Mouse (Mus musculus) left cerebral cortex, adult 2 months (tissue): ENCODE data around the gene Lrrc8b. TPM values are rescaled to one million over a fixed set of nuclear protein-coding genes. Genes with fewer than 3 reads are reported as not detected.

Source experiments
- DNase-seq, 2 experiments: peaks; one replicate each; pipeline ENCODE4 v3.0.0; 2021 to 2022; ENCODE audit warnings: low spot score in 2 of 2, mixed read lengths in 1 of 2; ENCODE audit errors: extremely low spot score in 1 of 2
- H3K27ac ChIP-seq: fragments of 200-600 bp; 2 replicates; pipeline ENCODE4 v1.8.1; 2022
- H3K4me3 ChIP-seq: fragments of 200-600 bp; 2 replicates; pipeline ENCODE4 v1.8.1; 2022
- CTCF ChIP-seq: fragments of 200-600 bp; IDR thresholded peaks from 2 replicates; pipeline ENCODE4 v1.8.1; 2022; ENCODE audit warnings: antibody characterized with exemption, mild to moderate bottlenecking, moderate library complexity
- intact Hi-C: fragments of 180-260 bp; cut with DNase I; formaldehyde crosslinking; loops from one replicate; pipeline ENCODE4 v1.15.1; 2025
- total RNA-seq, 2 experiments: library from RNA; stranded (reverse); gene quantifications; 2 replicates each; pipeline ENCODE4 v1.2.3; 2021

The Lrrc8b gene
- total RNA-seq, 2 experiments from 2014 or later, result 90.1 to 90.6 TPM

- intact Hi-C loops, result no loop called here
- TF ChIP-seq CTCF, result peak; percentile 11
- Histone ChIP-seq H3K4me3 (no peak overlapping the region), H3K27ac (no peak overlapping the region)
- DNase-seq, result no peak
These were observed 84.9 kb downstream of the Lrrc8b start for GRCm38 (mm10) chr5:105500132-105501121.

- no peak for DNase-seq
- intact Hi-C loops, result no loop called here
- no peak for TF ChIP-seq CTCF
These were observed 85.6 kb downstream of the Lrrc8b start for GRCm38 (mm10) chr5:105501136-105501535.

GRCm38 (mm10) chr5:105508813-105509212, 93.2 kb downstream of the Lrrc8b start:
- no peak for DNase-seq
- no peak overlapping the region for H3K27ac ChIP-seq
- no peak for TF ChIP-seq CTCF
- intact Hi-C loops, result no loop called here
- H3K4me3 ChIP-seq, result no peak overlapping the region

More at GRCm38 (mm10) chr5:105501136-105501535, 85.6 kb downstream of the Lrrc8b start:
- no peak overlapping the region for H3K4me3 ChIP-seq
- H3K27ac ChIP-seq, result no peak overlapping the region

GRCm38 (mm10) chr5:105512297-105512696, 96.7 kb downstream of the Lrrc8b start:
- Histone ChIP-seq H3K4me3 (no peak overlapping the region), H3K27ac (no peak overlapping the region)
- intact Hi-C loops, result no loop called here
- no peak for TF ChIP-seq CTCF
- no peak for DNase-seq

GRCm38 (mm10) chr5:105515532-105515931, 100.0 kb downstream of the Lrrc8b start:
- intact Hi-C loops, result loop anchor here (5.0 kb wide), 1 partner anchor 352 kb away; no protein-coding TSS in a partner anchor
- no peak overlapping the region for H3K4me3 ChIP-seq
- no peak for DNase-seq
- no peak for TF ChIP-seq CTCF
- no peak overlapping the region for H3K27ac ChIP-seq

- TF ChIP-seq CTCF, result no peak
- H3K27ac ChIP-seq, result no peak overlapping the region
- H3K4me3 ChIP-seq, result no peak overlapping the region
- no peak for DNase-seq
- intact Hi-C loops, result loop anchor here (5.0 kb wide), 1 partner anchor 351 kb away; no protein-coding TSS in a partner anchor
These were observed 100.7 kb downstream of the Lrrc8b start for GRCm38 (mm10) chr5:105516290-105516689.

GRCm38 (mm10) chr5:105517992-105518625, 102.5 kb downstream of the Lrrc8b start:
- intact Hi-C loops, result loop anchor here (2.0 to 5.0 kb wide), 3 partner anchors 25 to 349 kb away; no protein-coding TSS in a partner anchor
- TF ChIP-seq CTCF, result no peak
- DNase-seq, result no peak
- Histone ChIP-seq H3K4me3 (no peak overlapping the region), H3K27ac (no peak overlapping the region)

- Histone ChIP-seq H3K27ac (peak overlapping the region; percentile 91), H3K4me3 (peak overlapping the region; percentile 99)
- peak in 1 of 2 experiments; percentile 25 for DNase-seq
- TF ChIP-seq CTCF, result no peak
- intact Hi-C loops, result loop anchor here (1.0 to 5.0 kb wide), 4 partner anchors 26 to 349 kb away; no protein-coding TSS in a partner anchor
These were observed 103.1 kb downstream of the Lrrc8b start for GRCm38 (mm10) chr5:105518626-105519095.

GRCm38 (mm10) chr5:105519096-105519975, 103.8 kb downstream of the Lrrc8b start, which contains the start of gene Lrrc8c:
Lrrc8c (plus strand) TSS chr5:105519388.
- intact Hi-C loops, result loop anchor here (1.0 to 5.0 kb wide), 4 partner anchors 27 to 348 kb away; no protein-coding TSS in a partner anchor
- peak within 1 kb of the TSS; percentile 99 for H3K4me3 ChIP-seq
- peak within 1 kb of the TSS; percentile 91 for H3K27ac ChIP-seq
- TF ChIP-seq CTCF, result peak; percentile 38
- peak; percentile 89 to 90 for DNase-seq

- no peak for DNase-seq
- TF ChIP-seq CTCF, result no peak
- intact Hi-C loops, result loop anchor here (1.0 to 5.0 kb wide), 4 partner anchors 27 to 347 kb away; no protein-coding TSS in a partner anchor
- peak overlapping the region; percentile 99 for H3K4me3 ChIP-seq
- peak overlapping the region; percentile 89 for H3K27ac ChIP-seq
These were observed 104.4 kb downstream of the Lrrc8b start for GRCm38 (mm10) chr5:105519976-105520300.

GRCm38 (mm10) chr5:105520442-105520965, 104.9 kb downstream of the Lrrc8b start:
- H3K27ac ChIP-seq, result 0 out of 2 replicates have a peak overlapping the region, but pooled peaks have one; percentile 24
- peak overlapping the region; percentile 99 for H3K4me3 ChIP-seq
- intact Hi-C loops, result no loop called here
- DNase-seq, result no peak
- no peak for TF ChIP-seq CTCF
